Mouse (Mus musculus) A20 (cell line): ENCODE measurements around the gene Gm21972.
A peak's percentile ranks its signal among the peaks of the same experiment; 100 is the strongest.

Experiments used
- DNase-seq: peaks from one replicate; pipeline ENCODE4 v3.0.0-alpha.2; 2011; ENCODE audit warnings: low read depth, low spot score

The Gm21972 gene

GRCm38 (mm10) chr1:86133337-86133736 lies at the start of gene Gm21972:
Gene Gm21972 (plus strand): TSS chr1:86133637.
- DNase-seq, result no peak

GRCm38 (mm10) chr1:86094413-86094812 lies 39.0 kb upstream of the Gm21972 start:
- peak; percentile 3 for DNase-seq

DNA sequence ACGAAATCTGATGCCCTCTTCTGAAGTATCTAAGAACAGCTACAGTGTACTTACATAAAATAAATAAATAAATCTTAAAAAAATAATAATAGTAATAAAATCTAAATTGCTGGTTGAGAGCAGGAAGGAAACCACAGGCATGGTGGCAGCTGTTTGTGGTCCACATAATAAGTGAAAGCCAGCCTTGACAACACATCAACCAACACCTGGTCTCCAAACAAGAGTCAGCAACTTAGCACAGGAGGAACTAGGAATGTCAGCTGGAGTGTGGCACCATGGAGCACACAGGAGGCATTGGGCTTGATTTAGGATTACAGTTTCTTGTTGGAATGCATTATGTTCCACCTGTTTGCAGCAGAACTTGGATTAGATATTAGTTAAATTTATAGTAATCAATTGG lies 28.4 kb upstream of the Gm21972 start:
- no peak for DNase-seq

- DNase-seq, result peak; percentile 10
Observed at GRCm38 (mm10) chr1:86111779-86112178, 21.7 kb upstream of the Gm21972 start, which contains the start of gene Htr2b. Gene Htr2b (minus strand): TSS chr1:86111970.

GRCm38 (mm10) chr1:86114141-86114540 lies 19.3 kb upstream of the Gm21972 start:
- no peak for DNase-seq

GRCm38 (mm10) chr1:86119549-86119948 lies 13.9 kb upstream of the Gm21972 start:
- no peak for DNase-seq

DNA sequence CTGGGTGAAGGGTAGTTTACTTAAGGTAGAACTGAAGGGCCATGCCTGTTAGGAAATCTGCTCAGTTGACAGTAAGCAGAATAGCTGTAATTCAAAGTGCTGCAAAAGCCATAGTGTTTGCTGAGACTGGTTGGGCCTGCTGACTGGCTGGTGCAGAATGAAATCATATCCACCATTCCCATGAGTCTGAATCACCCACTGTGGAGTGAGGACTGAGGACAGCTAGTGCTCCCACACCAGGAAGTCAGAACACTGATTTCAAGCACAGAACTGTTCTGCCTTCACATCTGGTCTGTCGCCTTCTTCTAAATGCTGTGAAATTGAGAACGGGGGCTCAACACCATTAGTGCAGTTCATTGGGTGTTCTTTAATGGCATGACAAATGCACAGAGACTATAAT lies 7.4 kb upstream of the Gm21972 start:
- DNase-seq, result no peak

GRCm38 (mm10) chr1:86135315-86135714 lies 1.9 kb downstream of the Gm21972 start:
- no peak for DNase-seq

DNA sequence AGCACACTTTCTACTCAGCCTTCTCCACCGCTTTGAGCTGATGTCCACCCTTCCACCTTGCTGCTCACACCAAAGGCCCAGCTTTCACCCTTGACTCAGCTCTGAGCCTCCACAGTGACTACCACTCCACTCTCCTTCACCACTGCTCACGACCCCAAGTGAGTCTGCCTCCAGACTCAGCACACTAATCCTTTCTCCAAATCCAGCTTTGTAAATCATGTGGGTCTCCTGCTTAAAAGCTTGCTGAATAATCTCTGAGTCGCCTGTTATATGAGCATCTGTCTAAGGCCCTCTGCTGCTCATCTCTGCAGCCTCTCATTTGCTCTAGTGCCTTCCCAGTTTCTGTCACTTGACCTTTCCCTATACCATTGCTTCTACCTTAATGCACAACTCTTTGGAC lies 7.6 kb downstream of the Gm21972 start:
- no peak for DNase-seq

- DNase-seq, result no peak
Observed at GRCm38 (mm10) chr1:86143165-86143564, 9.7 kb downstream of the Gm21972 start.

DNA sequence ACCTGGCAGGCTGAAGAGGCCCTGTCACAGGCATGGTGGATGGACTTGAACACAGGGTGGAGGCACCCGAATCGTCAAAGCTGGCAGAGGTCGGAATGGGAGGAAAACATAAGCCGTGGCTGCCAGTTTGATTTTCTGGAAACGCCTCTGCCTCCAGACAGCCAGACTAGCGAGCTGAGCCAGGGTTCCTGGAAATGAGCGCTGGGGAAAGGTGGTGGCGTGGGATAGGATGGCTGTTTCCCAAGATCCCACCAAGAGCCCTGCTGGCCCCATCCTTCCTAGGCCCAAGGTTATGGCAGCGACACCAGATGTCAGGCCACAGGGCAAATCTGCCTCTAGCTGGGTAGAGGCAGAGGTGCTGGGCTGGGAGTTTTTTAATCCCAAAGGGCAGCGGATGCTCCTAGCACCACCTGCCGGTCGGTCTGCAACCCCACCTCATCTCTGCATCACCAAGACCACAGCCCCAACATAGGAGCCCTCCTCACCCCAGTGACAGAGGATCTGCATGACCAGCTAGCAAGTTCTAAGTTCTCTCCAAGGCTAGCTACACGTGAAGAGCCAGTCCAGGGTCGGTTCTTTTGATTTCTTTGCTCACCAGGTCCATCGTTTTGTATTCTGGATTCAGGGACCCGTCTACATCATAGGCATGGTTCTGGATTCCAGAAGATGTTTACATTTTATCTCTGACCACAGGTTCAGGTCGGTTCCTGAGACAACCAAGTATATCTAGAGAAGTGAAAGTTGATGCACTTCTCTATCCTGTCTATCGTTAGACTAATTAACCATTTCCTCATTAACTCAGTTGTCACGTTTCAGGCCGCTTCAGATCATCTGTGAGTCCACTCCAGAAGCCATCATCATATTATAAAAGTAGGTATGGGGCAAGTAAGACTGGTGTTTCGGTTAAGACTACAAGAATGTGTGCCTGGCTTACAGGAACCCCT lies 10.8 kb downstream of the Gm21972 start:
- peak; percentile 82 for DNase-seq

- DNase-seq, result no peak
Observed at GRCm38 (mm10) chr1:86146293-86146692, 12.9 kb downstream of the Gm21972 start.

DNA sequence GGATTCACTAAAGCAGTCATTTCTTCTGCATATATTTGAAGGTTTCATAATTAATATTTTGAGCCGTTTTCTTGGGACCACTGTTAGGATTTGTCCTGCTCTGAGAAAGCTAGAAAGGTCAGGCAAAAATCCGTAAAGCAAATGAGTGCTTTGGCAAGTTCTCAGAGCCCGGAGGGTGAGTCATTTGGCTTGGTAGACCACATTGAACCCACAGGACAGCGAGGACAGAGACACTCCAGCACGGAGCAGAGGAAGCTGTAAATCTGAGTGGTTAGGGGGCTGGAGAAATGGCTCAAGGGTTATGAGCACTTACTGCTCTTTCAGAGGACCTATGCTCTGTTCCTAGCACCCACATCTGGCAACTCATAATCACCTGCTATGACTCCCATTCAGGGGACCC lies 14.1 kb downstream of the Gm21972 start:
- DNase-seq, result no peak

- DNase-seq, result no peak
Observed at GRCm38 (mm10) chr1:86148161-86148560, 14.7 kb downstream of the Gm21972 start.

- DNase-seq, result no peak
Observed at GRCm38 (mm10) chr1:86150929-86151328, 17.5 kb downstream of the Gm21972 start.

DNA sequence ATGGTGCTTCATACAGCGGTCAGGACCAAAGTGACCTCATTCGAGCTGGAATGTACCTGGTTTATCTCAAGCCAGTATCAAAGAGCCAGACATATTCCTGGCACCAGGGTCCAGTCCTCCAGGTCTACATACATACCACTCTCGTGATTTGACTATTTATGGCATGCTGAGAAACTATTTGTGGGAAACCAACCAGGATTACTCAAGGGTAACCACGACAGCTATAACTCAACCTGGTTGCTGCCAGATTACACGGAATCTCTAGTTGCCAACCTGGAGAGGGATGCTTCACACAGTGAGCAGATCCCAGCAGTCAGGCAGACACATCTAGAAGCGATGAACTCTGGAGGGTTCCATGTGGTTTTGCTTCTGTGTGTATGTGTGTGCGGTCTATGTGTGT lies 17.9 kb downstream of the Gm21972 start:
- DNase-seq, result no peak

DNA sequence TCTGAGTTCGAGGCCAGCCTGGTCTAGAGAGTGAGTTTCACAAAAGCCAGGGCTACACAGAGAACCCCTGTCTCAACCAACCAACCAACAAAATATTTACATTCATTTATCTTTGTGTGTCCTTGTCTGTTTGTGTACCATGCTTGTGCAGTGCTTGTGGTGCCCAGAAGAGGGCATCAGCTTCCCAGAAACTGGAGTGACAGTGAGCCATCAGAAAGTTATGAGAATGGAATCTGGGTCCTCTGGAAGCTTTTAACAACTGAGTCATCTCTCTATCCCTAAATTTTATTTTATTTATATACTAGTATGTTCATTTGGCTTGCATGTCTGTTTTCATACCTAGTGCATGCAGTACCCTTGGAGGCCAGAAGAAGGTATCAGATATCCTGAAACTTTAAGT lies 19.2 kb downstream of the Gm21972 start:
- peak; percentile 55 for DNase-seq

DNA sequence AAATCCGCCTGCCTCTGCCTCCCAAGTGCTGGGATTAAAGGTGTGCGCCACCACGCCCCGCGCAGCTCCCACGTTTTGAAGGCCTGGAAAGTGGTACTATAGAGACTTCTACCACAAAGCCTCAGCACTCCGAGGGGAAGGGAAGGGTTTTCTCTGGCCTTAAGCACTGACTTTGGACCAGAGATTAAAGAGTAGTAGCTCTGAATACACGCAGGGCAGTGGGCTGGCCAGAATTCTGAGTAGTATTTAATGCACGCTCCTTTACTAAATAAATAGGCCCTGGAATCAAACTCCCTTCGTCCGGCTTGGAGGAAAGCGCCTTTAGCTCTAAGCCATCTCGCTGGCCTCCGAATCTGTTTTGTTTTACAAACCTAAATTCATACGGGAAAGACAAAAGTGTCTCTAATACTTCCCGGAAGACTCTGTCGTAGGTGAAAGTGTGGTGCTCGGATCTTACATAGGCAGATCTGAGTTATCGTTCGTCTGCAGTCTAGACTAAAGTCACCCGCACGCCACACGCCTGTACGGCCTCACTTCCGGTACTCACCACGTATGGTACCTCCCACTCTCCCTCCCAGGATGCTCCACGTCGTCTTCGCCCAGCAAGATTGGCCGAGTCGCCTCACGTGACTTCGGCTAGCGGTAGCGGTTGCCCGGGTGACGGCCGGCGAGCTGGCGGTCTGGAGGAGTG lies 20.8 kb downstream of the Gm21972 start, which contains the start of gene Armc9:
TSS of gene Armc9 (plus strand) at position 648 of the 691 bp plus-strand sequence.
- peak; percentile 97 for DNase-seq

- DNase-seq, result no peak
Observed at GRCm38 (mm10) chr1:86154824-86155164, 21.4 kb downstream of the Gm21972 start.

DNA sequence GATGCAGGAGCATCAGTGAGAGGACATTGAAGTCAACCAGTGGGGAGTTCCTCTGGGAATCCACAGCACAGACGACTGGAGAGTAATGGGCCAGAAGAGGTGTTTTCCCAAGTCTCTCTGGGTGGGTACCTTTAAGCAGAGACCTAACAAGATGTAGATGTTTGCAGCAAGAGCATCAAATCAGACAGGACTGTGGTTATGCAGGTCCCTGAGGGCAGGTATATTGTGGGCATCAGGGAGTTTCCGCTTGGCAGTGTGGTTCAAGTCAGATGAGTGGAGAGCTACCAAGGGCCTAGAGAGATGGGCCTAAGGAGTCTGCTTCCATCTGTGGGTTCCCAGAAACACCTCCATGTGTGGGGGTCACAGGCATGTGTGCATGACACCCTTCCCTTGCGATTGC lies 22.6 kb downstream of the Gm21972 start:
- DNase-seq, result no peak

DNA sequence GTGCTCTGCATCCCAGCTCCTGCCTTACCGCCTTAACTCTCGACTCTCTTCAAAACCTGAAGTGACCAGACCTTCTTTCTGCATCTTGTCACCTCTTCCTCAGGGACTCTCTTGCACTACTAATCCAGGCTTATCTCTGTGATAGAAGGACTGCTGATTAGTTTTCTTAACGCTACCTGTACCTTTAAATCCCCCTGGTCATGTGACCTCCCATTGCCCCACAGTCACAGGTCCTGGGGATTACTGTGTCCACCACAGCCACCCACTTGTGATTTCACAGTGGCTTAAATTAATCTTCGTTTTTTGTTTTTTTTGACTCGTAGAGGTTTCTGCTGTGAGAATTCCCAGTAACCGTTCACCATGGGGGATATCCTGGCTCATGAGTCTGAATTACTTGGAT lies 23.2 kb downstream of the Gm21972 start:
- no peak for DNase-seq

DNA sequence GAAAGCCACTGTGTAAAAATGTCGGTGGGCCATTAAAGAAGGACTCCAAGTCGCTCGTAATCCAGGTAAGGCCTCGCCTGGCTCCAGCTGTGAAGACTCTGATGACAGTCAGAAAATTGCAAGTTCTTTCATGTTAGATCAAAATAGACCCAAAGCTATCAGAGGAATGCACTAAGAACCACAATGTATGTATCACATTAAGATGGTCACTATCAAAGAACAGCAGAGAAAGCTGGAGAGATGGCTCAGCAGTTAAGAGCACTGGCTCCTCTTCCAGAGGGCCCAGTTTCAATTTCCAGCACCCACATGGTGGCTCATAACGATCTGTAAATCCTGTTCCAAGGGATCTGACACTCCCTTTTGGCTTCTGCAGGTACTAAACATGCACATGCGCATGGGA lies 26.6 kb downstream of the Gm21972 start:
- DNase-seq, result no peak

DNA sequence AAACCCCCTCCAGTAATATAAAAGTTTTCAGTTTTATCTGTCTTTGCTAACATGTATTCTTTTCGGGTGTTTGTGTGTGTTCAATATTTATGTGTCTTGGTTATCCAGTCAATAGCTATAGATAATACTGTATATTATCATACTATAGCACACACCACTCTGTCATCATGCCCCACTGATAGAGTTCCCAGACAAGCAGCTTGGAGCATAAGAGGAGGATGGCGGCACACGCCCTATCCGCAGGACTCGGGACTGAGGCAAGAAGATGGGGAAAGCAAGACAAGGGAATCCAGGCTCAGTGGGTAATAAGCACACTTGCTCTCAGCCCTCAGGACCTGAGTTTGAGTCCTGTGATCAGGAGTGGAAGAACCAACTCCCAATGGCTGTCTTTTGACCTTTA lies 27.0 kb downstream of the Gm21972 start:
- DNase-seq, result no peak
